Mouse (Mus musculus) embryonic fibroblast, embryonic 13.5 days (primary cell): ENCODE measurements around the gene Agap3.

Source experiments
- CTCF ChIP-seq: IDR thresholded peaks from 2 replicates; pipeline ENCODE4 v1.5.1; 2011; ENCODE audit warnings: mild to moderate bottlenecking, control low read depth, low read length, moderate library complexity, borderline replicate concordance; ENCODE audit not compliant: insufficient read depth
- POLR2A ChIP-seq: IDR thresholded peaks from 2 replicates; pipeline ENCODE4 v1.6.1; 2011; ENCODE audit warnings: low read depth, mild to moderate bottlenecking, control low read depth, low read length, moderate library complexity

DNA sequence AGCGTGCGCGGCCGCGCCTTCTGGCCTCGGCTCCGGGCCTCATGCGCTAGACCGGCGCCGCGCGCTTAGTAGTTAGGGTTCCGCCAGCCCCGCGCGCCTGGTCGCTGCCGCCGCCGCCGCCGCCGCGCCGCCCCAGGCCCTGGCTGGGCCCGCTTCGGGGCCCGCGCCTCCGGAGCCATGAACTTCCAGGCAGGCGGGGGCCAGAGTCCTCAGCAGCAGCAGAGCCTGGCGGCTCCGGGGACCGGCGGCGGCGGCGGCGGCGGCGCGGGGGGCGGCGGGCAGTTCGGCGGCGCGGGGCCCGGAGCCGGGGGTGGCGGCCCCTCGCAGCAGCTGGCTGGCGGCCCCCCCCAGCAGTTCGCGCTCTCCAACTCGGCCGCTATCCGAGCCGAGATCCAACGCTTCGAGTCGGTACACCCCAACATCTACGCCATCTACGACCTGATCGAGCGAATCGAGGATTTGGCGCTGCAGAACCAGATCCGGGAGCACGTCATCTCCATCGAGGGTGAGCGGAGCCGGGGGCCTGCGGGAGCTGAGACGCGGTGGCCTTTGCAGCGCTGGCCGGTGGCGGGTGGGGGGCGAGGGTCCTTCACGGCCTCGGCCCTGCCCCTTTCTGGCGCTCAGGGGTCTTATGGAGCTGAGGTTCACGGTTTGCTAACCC is at the start of gene Agap3:
- no peak for TF ChIP-seq CTCF
- TF ChIP-seq POLR2A = no peak
